Comparison of ENCODE assay signal across 32 mouse cellular contexts in the genomic region with DNA sequence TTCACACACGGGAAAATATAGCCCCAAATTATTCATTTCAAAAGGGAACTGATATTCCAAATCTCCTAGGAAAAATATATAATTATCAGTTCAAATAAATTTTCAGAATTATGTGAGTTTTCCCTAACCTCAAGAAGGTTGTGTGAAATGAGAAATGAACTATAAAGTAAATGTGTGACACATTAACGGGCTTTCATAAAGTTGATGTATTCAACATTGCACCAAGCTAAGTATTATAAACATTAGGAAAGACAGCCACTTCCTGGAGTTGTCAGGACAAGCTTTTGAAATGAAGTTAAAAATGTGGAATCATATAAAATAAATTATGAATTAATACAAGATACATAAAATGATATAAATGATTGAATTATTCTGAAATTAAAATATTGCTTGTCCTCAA.
"Had no signal": no experiment of that assay in that cellular context is flagged by ENCODE, and none has a peak within 500 bp of the region (broad histone marks: within the 10 kb centered on the region; RNA-seq: fewer than 3 reads in every experiment).

No protein-coding gene starts in this region.

- H3K36me3 ChIP-seq: limb, embryonic 10.5 days; limb, embryonic 12.5 days; limb, embryonic 13.5 days; limb, embryonic 15.5 days; liver, embryonic 12.5 days; liver, embryonic 13.5 days; liver, embryonic 15.5 days; lung, embryonic 15.5 days; midbrain, embryonic 10.5 days; midbrain, embryonic 12.5 days; midbrain, embryonic 13.5 days; midbrain, embryonic 15.5 days; neural tube, embryonic 12.5 days had no signal

- ATAC-seq: liver, embryonic 12.5 days; liver, postnatal 0 days; lung, postnatal 0 days; midbrain, embryonic 13.5 days; midbrain, embryonic 15.5 days; midbrain, embryonic 16.5 days had no signal

- DNase-seq: left cerebral cortex, postnatal 4 days; liver; liver, embryonic 13.5 days; liver, postnatal 0 days; lung, adult 18-20 months; lung, adult 2 months; lung, embryonic 14.5 days; lung, postnatal 10 days; lung, postnatal 14 days; lung, postnatal 36 days; lung, postnatal 4 days; midbrain, embryonic 14.5 days had no signal

- H3K4me1 ChIP-seq: limb, embryonic 10.5 days; limb, embryonic 12.5 days; limb, embryonic 13.5 days; limb, embryonic 15.5 days; liver, embryonic 12.5 days; liver, embryonic 13.5 days; liver, embryonic 15.5 days; lung, embryonic 15.5 days; megakaryocyte, embryonic 14.5 days; midbrain, embryonic 10.5 days; midbrain, embryonic 12.5 days; midbrain, embryonic 13.5 days; midbrain, embryonic 15.5 days; neural tube, embryonic 12.5 days had no signal

- H3K4me3 ChIP-seq: limb, embryonic 10.5 days; limb, embryonic 12.5 days; limb, embryonic 13.5 days; limb, embryonic 15.5 days; liver, embryonic 12.5 days; liver, embryonic 13.5 days; liver, embryonic 15.5 days; lung, embryonic 15.5 days; megakaryocyte, embryonic 14.5 days; midbrain, embryonic 10.5 days; midbrain, embryonic 12.5 days; midbrain, embryonic 13.5 days; midbrain, embryonic 15.5 days; myocyte; neural tube, embryonic 12.5 days had no signal

- H3K9ac ChIP-seq: limb, embryonic 12.5 days; limb, embryonic 13.5 days; limb, embryonic 15.5 days; liver, embryonic 12.5 days; liver, embryonic 13.5 days; liver, embryonic 14.5 days; liver, embryonic 15.5 days; liver, postnatal 0 days; lung, embryonic 14.5 days; lung, embryonic 15.5 days; midbrain, embryonic 12.5 days; midbrain, embryonic 13.5 days; midbrain, embryonic 15.5 days; neural tube, embryonic 12.5 days had no signal

- H3K27ac ChIP-seq: limb, embryonic 10.5 days; limb, embryonic 12.5 days; limb, embryonic 13.5 days; limb, embryonic 15.5 days; liver, embryonic 12.5 days; liver, embryonic 13.5 days; liver, embryonic 14.5 days; liver, embryonic 15.5 days; lung, embryonic 15.5 days; macrophage; midbrain, embryonic 10.5 days; midbrain, embryonic 12.5 days; midbrain, embryonic 13.5 days; midbrain, embryonic 15.5 days; neural tube, embryonic 12.5 days had no signal

- H3K27me3 ChIP-seq: limb, embryonic 12.5 days; limb, embryonic 13.5 days; limb, embryonic 15.5 days; liver, embryonic 12.5 days; liver, embryonic 13.5 days; liver, embryonic 15.5 days; lung, embryonic 15.5 days; megakaryocyte, embryonic 14.5 days; midbrain, embryonic 12.5 days; midbrain, embryonic 13.5 days; midbrain, embryonic 15.5 days; neural tube, embryonic 12.5 days had no signal

- H3K4me2 ChIP-seq: limb, embryonic 12.5 days; limb, embryonic 13.5 days; limb, embryonic 15.5 days; liver, embryonic 11.5 days; liver, embryonic 12.5 days; liver, embryonic 13.5 days; liver, embryonic 15.5 days; lung, embryonic 14.5 days; lung, embryonic 15.5 days; midbrain, embryonic 11.5 days; midbrain, embryonic 12.5 days; midbrain, embryonic 13.5 days; midbrain, embryonic 15.5 days; neural tube, embryonic 12.5 days had no signal

- H3K9me3 ChIP-seq: limb, embryonic 10.5 days; limb, embryonic 12.5 days; limb, embryonic 13.5 days; limb, embryonic 15.5 days; liver, embryonic 12.5 days; liver, embryonic 13.5 days; liver, embryonic 15.5 days; lung, embryonic 15.5 days; megakaryocyte, embryonic 14.5 days; midbrain, embryonic 10.5 days; midbrain, embryonic 12.5 days; midbrain, embryonic 13.5 days; midbrain, embryonic 15.5 days; neural tube, embryonic 12.5 days had no signal
